Mouse (Mus musculus) gastrocnemius, postnatal 25 days (tissue): ENCODE data around the gene Dnaja2. TPM values are rescaled to one million over a fixed set of nuclear protein-coding genes. Genes with fewer than 3 reads are reported as not detected.

Source experiments
- DNase-seq: peaks from one replicate; pipeline ENCODE4 v3.0.0; 2022
- total RNA-seq, 2 experiments: library from RNA; stranded (reverse); gene quantifications; 1 replicate in 1 of 2; 2 replicates in 1 of 2; pipeline ENCODE4 v1.2.3; 2021

Gene Dnaja2
- total RNA-seq, 2 experiments from 2014 or later, result 170 to 181 TPM

- DNase-seq, result no peak
Measured at GRCm38 (mm10) chr8:85556986-85557600, 1.9 kb upstream of the Dnaja2 start.

- DNase-seq, result peak; percentile 9
Measured at GRCm38 (mm10) chr8:85554391-85555180, 558 bp downstream of the Dnaja2 start.

GRCm38 (mm10) chr8:85551934-85552333 is 3.2 kb downstream of the Dnaja2 start:
- no peak for DNase-seq

DNA sequence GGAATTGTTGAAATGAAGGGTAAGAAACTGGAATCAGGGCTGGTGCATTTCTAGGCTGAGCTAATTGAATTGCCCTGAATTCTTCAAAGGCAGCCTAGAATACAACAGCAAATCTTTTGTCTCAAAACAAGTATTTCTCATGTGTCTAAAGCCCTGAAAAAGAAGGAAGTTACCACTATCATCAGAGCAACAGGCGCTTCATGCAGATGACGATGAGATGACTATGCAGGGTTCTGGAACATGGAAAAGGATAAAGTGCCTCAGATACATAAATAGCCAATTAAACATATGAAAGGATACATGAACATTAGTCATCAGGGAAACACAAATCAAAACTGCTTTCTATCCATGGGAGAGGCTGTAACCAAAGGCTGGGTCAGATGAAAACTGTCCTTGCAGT is 18.8 kb downstream of the Dnaja2 start:
- DNase-seq, result no peak

DNA sequence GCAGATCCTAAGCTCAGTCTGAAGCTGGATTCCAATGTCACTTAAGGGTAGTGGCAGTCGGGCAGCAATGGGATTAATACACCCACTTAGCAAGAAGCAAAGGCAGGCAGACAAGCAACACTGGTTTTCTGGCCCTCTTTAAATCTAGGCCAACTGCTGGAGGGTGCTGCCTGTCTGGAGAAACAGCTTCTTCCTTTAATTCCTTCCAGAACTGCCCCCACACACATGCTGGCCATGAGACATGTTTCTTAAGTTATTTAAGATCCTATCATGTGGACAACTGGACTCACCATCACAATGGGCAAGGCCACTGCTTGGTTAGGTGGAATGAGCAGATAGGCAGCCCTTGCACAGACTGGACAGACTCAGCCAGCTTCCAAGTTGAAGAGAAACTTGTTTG is 21.0 kb downstream of the Dnaja2 start:
- DNase-seq, result no peak

DNA sequence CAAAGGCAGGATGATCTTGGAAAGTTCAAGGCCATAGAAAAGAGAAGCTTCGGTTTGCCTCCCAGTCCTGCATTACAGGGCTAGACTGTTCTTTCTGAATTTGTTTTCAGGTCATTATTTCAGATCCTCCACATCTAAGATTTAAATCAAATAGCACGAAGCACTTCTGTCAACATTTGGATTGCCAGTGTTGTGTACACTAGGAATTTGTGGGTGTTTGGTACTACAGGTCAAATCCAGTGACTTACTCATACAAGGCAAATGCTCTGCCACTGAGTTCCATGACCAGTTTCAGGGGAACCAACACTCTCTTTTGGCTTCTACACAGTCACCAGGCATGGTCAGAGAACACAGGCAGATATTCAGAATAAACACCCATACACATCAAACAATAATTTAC is 21.7 kb downstream of the Dnaja2 start:
- DNase-seq, result no peak

GRCm38 (mm10) chr8:85532843-85533242 is 22.3 kb downstream of the Dnaja2 start:
- DNase-seq, result no peak

DNA sequence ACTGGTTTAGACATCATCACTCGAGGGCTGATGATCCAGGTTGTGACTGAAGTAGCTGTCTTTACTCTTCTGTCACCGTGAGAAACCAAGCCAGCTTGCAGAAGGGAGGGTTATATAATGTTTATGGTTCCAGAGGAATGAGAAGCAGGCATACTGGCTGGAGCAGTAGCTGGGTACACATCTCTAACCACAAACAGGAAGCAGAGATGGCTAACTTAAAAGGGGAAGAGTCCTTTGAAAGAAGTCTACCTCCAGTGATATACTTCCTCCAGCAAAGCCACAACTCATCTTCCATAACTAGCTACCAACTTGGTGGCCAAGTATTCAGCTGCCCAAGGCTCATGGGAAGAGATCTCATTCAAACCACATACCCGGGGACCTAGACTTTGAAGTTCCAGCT is 23.7 kb downstream of the Dnaja2 start:
- DNase-seq, result no peak

DNA sequence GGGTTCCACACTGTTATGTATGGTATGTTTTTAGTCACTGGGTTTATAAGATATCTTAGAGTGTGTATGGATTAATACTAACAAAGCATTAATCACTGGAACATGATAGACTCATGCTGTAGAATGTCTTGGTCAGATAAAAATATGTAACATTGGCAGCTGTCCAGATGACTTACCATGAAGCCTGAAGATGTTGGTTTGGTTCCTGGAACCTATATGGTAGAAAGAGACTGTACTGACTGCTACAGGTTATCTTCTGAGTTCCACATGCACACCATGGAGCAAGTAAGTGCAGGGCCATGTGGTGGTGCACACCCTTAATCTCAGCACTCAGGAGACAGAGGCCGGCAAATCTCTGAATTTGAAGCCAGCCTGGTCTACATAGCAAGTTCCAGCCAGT is 24.4 kb downstream of the Dnaja2 start:
- DNase-seq, result no peak

DNA sequence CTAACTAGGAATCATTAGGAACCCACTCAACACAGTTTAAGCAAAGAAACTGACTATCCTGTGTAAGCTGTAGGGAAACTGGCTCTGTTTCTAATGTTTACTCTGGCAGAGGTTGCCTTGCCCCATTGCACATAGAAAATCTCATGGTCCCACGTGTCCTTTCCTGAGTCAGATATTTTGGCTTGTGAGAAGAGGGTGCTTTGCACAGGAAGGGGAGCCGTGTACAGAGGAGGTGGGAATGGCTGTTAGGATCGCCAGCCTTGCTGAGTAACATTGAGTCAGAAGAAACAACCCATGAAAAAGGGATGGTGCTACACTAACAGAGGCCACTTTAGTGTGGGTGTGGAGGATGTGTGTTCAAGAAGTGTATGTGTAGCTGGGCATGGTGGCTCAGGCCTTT is 26.2 kb downstream of the Dnaja2 start:
- DNase-seq, result no peak

DNA sequence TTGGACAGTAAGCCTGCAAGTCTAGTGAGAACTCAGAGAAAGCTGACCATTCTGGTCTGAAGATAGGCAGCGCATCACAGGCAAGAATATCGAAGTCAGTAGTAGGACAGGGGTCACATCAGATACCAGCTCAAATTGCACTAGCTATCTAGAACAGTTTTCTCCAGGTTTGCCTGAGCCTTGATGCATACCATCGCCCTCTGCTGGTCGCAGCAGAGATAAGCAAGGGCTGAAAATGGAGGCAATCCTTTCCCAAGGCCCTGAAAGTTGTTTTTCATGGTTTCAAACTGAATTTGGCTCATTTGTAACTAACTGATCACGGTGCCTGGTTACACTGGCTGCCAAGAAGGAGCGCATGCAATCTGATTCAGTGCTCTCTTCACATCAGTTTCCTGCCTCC is 29.0 kb downstream of the Dnaja2 start:
- peak; percentile 53 for DNase-seq

GRCm38 (mm10) chr8:85524086-85524485 is 31.1 kb downstream of the Dnaja2 start:
- DNase-seq, result peak; percentile 47

DNA sequence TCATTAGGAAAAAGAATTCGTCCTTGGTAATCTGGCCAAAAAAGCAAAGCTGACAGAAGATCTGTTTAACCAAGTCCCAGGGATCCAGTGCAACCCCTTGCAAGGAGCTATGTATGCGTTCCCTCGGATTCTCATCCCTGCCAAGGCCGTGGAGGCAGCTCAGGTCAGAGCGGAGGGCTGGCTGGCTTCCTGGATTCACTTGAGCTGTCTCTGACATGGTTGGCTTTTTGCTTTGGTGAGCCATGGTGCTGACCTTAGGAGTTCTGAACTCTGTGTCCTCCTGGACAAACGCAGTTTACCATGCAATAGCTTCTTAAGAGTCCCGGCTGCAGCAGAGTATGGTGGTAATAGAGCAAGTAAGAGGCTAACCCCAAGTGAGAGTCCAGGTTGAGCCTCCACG is 33.8 kb downstream of the Dnaja2 start:
- DNase-seq, result peak; percentile 85

DNA sequence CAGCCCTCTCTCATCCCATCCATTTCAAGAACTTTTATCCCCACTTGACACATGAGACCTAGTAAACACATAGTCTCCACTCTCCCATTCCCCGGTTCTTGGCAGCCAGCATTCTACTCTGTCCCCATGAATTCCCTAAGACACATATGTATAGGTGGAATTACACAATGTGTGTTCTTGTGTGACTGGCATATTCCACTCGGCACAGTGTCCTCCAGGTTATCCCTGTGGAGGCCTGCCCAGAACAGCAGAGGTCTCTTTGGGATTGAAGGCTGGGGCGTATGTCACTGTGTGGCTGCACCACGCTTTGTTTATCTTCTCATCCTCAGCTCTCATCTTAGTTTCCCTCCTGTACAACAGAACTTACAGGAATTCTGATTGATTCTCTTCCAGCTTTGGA is 34.6 kb downstream of the Dnaja2 start:
- DNase-seq, result peak; percentile 53

DNA sequence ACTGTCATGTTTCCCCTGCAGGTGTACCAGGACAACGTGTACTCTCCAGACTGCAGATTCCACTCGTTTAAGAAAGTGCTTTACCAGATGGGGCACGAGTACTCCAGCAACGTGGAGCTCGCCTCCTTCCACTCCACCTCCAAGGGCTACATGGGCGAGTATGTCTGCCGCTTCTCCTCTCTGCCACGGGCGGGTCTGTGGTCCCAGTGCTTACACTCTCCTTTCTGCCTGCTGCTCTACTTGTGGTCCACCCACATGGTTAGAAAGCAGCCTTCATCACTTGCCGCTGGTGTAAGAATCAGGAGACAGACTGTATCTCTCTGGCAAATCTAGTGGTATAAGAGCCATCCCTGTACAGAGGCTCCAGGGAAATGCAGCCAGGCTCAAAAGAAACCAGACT is 37.2 kb downstream of the Dnaja2 start:
- DNase-seq, result no peak

DNA sequence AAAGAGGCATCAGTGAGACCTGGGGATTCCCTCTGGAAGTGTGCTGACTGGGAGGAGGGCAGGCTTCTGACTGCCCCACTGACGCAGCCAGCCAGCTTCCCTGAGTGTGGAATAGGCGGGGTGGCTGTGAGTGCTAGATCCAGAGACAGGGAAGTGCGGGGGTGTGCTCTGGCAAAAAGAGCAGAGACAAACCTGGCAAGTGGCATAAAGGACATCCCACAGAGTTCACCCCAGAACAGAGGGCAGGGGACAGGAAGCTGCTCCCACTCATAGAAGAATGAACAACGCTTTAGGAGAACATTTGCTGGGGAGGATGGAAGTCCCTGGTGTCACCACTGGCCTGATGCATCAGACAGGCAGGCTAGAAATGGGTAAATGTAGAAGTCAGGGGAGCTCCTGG is 37.8 kb downstream of the Dnaja2 start:
- peak; percentile 46 for DNase-seq

- peak; percentile 74 for DNase-seq
Measured at GRCm38 (mm10) chr8:85515391-85515790, 39.8 kb downstream of the Dnaja2 start.

- peak; percentile 75 for DNase-seq
Measured at GRCm38 (mm10) chr8:85513283-85513682, 41.9 kb downstream of the Dnaja2 start.

DNA sequence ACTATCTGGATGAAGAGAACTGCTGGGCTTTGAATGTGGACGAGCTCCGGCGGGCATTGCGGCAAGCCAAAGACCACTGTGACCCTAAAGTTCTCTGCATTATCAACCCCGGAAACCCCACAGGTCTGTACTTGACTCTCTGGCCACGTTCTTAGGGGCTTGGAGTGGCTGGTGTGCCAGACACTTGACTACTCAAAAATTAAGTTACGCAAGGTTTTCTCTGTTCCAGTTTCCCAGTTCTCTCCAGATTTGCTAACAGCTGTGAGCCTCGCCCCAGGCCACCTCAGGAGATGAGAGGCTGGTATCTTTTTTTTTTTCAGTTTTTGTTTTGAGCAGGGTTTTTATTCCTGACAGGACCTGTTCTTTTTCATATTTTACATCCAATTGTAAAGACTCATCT is 42.9 kb downstream of the Dnaja2 start:
- no peak for DNase-seq

GRCm38 (mm10) chr8:85508661-85509060 is 46.5 kb downstream of the Dnaja2 start:
- DNase-seq, result no peak

DNA sequence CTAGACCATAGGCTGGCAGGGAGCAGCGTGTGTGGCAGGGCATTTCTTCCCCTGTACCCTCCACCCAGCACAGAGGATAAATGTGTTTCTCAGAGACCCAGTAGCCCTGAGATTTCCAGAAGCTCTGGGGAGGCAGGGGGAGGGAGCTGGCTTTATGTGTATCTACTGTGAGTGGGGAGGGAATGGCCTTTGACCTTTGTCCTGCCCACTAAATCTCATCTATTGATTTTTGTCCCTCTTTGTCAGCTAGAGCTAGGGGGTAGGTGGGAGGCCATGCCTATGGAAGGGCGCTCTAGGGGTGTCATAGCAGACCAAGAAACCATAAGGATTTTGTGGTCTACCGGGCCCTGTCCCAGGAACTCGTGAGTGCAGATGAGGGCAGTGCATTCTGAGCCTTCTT is 48.5 kb downstream of the Dnaja2 start:
- no peak for DNase-seq

DNA sequence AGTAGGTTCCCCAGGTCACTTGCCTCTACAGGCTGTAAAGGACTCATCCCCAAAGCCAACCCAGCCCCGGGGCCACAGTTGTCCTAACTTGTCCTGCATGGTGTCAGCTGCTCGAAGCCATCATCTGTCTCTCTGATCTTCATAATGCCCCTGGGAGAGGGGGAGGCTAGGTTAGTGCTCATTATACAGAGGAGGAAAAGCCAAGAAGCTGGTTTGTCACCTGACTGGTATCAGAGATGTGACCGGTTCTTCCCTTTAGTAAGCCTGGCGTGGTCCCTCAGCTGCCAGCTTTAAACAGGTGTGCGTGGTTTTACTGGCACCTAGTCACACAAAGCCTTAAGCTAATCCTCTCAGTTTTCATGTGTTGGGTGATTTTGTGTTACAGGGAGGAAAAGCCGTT is 50.4 kb downstream of the Dnaja2 start:
- no peak for DNase-seq

DNA sequence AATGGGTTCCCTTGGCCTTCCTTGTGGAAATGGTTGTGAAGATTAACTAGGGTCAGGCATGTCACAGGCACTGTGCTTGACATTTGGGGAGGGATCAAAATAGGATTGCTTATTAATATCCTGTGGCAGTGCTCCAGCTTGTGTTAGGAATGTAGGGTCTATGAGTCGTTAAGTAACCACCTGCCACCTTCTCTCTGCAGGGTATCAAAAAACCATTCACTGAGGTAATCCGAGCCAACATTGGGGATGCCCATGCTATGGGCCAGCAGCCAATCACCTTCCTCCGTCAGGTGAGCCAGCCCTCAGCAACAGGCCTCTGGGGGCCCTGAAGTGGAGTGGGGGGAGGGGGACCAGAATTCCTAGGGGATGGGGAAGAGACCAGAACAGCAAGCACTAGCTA is 52.1 kb downstream of the Dnaja2 start:
- peak; percentile 41 for DNase-seq

DNA sequence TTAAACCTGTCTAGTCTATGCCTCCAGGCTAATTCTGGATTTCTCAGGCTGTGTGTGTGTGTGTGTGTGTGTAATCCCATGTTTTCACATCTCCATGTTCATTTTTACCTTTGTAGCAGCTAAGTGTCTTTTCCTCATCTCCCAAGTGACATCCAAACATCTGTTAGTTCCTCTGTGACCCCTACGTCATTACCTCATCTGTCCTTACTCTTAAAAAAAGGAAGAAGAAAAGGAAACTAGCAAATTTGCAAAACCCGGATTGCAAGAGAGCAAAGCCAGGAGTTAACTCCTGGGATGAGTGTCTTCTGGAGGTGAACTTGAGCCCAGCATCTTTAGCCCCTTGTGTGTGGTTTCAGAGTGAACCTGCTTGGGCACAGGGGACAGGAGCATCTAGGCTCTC is 52.8 kb downstream of the Dnaja2 start:
- no peak for DNase-seq
